Mouse (Mus musculus): Measurements from ENCODE around the gene Ocel1. TPM values are rescaled to one million over a fixed set of nuclear protein-coding genes. Genes with fewer than 3 reads are reported as not detected.

Gene Ocel1
- polyA plus RNA-seq, 1 experiment from 2014 or later: 7.1 TPM

DNA sequence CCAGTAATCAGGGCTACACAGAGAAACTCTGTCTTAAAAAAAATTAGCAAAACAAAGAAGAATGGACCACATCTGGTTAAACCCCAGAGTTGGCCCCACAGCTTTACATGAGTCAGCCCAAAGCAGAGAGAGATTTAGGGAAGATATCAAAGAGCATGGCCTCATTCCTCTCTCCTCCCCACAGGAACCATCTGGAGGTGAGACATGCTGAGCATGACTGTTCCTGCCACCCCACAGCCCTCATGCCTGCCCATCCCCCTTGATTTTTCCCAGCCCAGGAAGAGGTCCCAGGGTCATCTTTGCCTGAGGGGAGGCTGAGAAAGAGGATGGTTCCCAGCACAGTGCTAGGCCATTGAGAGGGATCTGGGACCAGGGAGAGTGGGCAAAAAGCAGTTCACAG lies 2.7 kb upstream of the Ocel1 start:
- peaks cover 11% of the 10 kb centered on the region for H3K36me3 ChIP-seq
- ATAC-seq (ENCODE audit: insufficient number of reproducible peaks, low FRiP score, low TSS enrichment, low read depth): no peak
- peak overlapping the region; percentile 87; the same call in 1 of the 2 replicates for H3K4me2 ChIP-seq (replicated peaks)
- no peaks in the 10 kb centered on the region for H3K27me3 ChIP-seq
- H3K9ac ChIP-seq: no peak overlapping the region
- H3K27ac ChIP-seq (replicated peaks): no peak overlapping the region
- H3K4me1 ChIP-seq: peaks cover 25% of the 10 kb centered on the region
- H3K9me3 ChIP-seq (replicated peaks): no peaks in the 10 kb centered on the region
- peak overlapping the region; percentile 79 for H3K4me3 ChIP-seq (replicated peaks)

DNA sequence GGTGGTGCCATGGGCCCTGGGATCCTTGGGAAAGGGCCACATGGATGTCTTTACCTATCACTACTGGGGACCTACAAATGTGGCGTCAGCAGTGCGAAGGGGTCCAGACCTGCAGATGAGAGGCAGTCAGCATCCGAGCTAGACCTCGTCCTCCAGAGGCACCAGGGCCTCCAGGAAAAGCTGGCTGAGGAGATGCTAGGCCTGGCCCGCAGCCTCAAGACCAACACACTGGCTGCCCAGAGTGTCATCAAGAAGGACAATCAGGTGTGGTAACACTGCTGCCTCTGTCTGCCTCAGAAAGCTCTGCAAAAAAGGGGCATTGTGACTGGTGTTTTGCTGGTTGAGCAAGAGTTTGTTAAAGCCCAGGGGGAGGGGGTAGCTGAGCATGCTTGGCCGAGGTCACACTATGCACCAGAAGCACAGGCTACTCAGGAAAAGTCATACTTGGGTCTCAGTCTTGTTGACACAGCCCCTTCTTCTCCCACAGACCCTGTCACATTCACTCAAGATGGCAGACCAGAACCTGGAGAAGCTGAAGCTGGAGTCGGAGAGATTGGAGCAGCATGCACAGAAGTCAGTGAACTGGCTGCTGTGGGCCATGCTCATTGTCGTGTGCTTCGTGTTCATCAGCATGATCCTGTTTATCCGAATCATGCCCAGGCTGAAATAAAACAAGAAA lies 1.9 kb upstream of the Ocel1 start:
- Histone ChIP-seq H3K4me3 (replicated peaks) (no peak overlapping the region), H3K4me2 (replicated peaks) (no peak overlapping the region), H3K9ac (no peak overlapping the region), H3K4me1 (peaks cover 25% of the 10 kb centered on the region), H3K27me3 (no peaks in the 10 kb centered on the region), H3K27ac (replicated peaks) (no peak overlapping the region), H3K9me3 (replicated peaks) (no peaks in the 10 kb centered on the region), H3K36me3 (peaks cover 19% of the 10 kb centered on the region)
- no peak for ATAC-seq (ENCODE audit: insufficient number of reproducible peaks, low FRiP score, low TSS enrichment, low read depth)
- 87% methylated on average over 10 of the region's 10 CpGs for WGBS

DNA sequence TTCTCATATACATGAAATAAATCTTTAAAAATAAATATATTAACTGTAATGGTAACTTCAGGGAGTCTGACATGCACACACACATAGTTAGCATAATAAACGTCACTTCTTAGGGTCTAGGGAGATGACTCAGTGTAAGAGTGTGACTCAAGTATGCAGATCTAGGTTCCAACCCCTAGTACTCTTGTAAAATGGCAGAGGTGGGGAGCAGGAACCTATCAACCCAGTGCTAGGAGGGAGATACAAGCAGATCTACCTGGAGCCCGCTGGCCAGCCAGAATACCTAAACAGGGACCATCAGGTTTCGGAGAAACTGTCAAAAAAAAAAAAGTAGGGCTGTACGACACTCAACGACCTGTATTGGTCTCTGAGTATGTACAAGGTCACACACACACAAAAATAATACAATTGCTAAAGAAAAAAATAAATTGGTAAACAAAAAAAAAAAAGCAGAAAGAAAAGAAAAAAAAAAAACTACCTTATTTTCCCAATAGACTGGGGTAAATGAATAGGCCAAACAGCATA lies 325 bp upstream of the Ocel1 start:
- Histone ChIP-seq H3K4me3 (replicated peaks) (peak overlapping the region; percentile 90), H3K4me1 (peaks cover 32% of the 10 kb centered on the region), H3K4me2 (replicated peaks) (peak overlapping the region; percentile 53), H3K27ac (replicated peaks) (0 out of 2 replicates have a peak overlapping the region, but pooled peaks have one; percentile 92), H3K9ac (0 out of 2 replicates have a peak overlapping the region, but pooled peaks have one; percentile 9), H3K9me3 (replicated peaks) (no peaks in the 10 kb centered on the region), H3K27me3 (no peaks in the 10 kb centered on the region), H3K36me3 (peaks cover 28% of the 10 kb centered on the region)
- 19% methylated on average over 5 of the region's 5 CpGs for WGBS
- no peak for ATAC-seq (ENCODE audit: insufficient number of reproducible peaks, low FRiP score, low TSS enrichment, low read depth)

DNA sequence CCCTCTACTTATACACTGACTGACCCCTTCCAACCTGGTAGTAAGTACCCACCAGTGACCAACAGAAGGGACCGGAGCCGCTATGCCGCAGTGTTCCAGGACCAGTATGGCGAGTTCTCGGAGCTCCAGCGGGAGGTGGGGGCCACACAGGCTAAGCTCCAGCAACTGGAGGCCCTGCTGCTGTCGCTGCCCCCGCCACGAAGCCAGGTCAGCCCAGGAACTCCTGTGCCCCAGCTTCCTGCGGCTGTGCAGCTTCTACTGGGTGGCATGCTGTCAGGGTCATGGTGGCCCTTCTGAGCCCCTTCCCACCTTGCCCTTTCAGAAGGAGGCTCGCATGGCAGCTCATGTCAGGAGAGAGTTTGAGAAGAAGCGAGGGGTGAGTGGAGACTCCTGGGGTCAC lies 1.3 kb downstream of the Ocel1 start:
- Histone ChIP-seq H3K36me3 (peaks cover 28% of the 10 kb centered on the region), H3K4me1 (peaks cover 40% of the 10 kb centered on the region)

DNA sequence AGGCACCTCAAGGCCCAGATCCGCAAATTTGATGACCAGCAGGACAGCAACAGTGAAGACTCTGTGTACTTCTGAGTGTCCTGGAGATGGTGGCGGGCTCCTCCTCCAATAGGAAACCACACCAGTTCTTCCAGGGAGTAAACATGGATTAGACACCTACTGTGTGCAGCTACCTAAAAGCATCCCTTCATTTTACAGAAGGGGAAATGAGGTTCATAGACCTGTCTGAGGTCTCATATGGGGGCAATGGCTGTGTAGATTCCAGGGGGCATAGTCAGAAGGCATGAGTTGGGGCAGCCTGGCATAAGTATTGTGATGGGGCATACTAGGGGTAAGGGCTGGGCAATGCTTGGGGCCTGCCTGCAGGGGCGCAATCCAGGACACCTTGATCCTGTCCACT lies 1.9 kb downstream of the Ocel1 start:
- Histone ChIP-seq H3K36me3 (peaks cover 32% of the 10 kb centered on the region), H3K9me3 (replicated peaks) (no peaks in the 10 kb centered on the region), H3K27me3 (no peaks in the 10 kb centered on the region), H3K4me1 (peaks cover 35% of the 10 kb centered on the region), H3K4me2 (replicated peaks) (no peak overlapping the region), H3K4me3 (replicated peaks) (no peak overlapping the region), H3K27ac (replicated peaks) (no peak overlapping the region), H3K9ac (no peak overlapping the region)
- 88% methylated on average over 3 of the region's 3 CpGs for WGBS
- no peak for ATAC-seq (ENCODE audit: insufficient number of reproducible peaks, low FRiP score, low TSS enrichment, low read depth)

More for the DNA sequence above, 1.3 kb downstream of the Ocel1 start:
- 85% methylated on average over 12 of the region's 12 CpGs for WGBS
- no peak overlapping the region for H3K4me2 ChIP-seq (replicated peaks)
- H3K9ac ChIP-seq: no peak overlapping the region
- no peak for ATAC-seq (ENCODE audit: insufficient number of reproducible peaks, low FRiP score, low TSS enrichment, low read depth)
- no peak overlapping the region for H3K4me3 ChIP-seq (replicated peaks)
- no peaks in the 10 kb centered on the region for H3K27me3 ChIP-seq
- H3K27ac ChIP-seq (replicated peaks): no peak overlapping the region
- no peaks in the 10 kb centered on the region for H3K9me3 ChIP-seq (replicated peaks)

DNA sequence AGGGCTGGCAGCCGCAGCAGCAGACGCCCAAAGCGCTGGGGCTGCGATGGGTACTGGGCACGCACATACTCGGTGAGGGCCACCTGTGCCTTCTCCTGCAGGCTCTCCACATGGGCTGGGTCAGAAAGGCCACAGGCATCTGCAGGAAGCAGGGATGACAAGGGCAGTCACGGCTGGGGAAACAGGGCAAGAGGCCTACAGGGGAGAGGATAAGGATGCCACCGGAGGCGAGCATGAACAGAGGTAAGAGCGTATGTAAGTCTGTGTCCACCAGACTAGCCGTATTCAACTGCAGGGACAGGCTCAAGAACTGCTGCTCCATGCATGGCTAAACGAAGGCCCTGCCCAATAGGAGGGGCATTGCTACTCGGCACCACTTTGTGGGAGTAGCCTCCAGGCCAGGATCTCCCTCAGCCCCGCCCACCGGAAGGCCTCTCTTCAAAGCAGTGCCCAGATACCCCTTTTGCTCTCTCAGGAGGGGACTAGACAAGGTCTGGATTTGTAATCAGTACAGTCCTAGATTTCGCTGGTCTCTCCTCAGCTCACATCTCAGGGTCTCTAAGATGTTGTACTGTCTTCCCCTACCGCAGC lies 3.6 kb downstream of the Ocel1 start:
- no peaks in the 10 kb centered on the region for H3K27me3 ChIP-seq
- peaks cover 40% of the 10 kb centered on the region for H3K4me1 ChIP-seq
- 76% methylated on average over 17 of the region's 17 CpGs for WGBS
- no peak for ATAC-seq (ENCODE audit: insufficient number of reproducible peaks, low FRiP score, low TSS enrichment, low read depth)
- H3K4me3 ChIP-seq (replicated peaks): no peak overlapping the region
- H3K9ac ChIP-seq: no peak overlapping the region
- H3K9me3 ChIP-seq (replicated peaks): no peaks in the 10 kb centered on the region
- H3K4me2 ChIP-seq (replicated peaks): no peak overlapping the region
- no peak overlapping the region for H3K27ac ChIP-seq (replicated peaks)
- peaks cover 34% of the 10 kb centered on the region for H3K36me3 ChIP-seq

DNA sequence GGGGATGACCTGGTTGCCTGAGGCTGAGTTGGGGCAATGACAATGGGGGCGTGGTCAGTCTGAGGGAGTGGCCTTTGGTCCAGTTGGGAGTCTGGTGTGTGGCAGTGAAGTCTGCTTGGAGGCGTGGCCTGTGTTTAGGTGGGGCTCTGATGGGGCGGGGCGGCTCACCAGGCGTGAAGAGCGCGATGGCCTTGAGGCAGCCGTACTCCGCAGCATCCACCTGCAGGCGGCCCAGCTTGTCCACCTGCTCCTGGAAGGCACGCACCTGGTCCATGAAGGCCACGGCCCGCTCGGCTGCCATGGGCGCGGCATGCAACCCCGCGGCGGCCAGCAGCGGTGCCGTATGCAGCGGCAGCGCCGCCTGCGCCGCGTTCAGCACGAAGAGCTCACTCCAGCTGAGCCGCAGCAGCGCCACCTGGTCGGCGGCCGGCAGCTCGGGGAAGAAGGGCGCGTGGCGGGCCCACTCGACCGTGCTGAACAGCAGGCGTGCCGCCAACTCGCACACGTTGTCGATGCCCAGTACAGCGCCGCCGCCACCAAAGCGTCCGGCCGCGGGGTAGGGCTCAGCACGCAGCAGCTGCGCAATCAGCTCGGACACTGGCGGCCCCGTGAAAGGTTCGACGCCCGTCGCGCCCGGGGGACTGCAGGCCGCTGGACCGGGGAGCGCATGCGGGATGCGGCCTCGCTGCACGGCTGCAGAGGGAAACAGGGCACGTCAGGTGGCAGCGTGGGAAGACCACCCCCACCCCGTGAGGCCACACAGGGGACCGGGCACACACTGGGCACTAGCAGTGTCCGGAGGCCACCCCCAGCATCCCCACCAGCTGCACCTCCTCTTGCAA lies 4.7 kb downstream of the Ocel1 start:
- no peak overlapping the region for H3K27ac ChIP-seq (replicated peaks)
- peaks cover 48% of the 10 kb centered on the region for H3K4me1 ChIP-seq

DNA sequence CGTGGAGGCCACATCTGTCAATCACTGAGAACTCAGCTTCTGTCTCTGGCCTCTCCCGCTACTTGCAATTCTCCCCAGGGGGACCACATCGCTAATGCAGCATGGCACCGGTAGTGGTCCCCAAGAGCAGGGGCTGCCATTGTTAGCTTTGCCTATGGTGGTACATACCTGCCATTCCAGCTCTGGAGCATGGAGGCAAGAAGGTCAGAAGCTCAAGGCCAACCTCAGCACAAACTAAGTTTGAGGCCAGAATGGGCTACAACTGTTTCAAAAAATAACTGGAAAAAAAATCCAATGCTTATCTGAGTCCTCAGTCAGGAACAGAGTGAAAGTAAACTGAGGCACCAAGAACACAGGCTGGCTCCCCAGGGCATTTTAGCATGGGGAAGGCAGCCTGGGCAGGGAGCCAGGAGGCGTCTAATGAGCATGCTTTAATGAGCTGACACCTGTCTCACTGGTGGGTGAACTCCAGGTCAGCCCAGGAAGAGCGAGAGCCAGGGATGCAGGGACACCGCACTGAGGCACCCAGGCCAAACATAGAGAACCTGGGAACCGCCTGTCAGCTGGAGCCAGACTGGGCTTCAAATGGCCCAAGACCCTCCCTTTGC lies 5.4 kb downstream of the Ocel1 start:
- no peak for ATAC-seq (ENCODE audit: insufficient number of reproducible peaks, low FRiP score, low TSS enrichment, low read depth)
- peak overlapping the region; percentile 21 for H3K9ac ChIP-seq
- peaks cover 31% of the 10 kb centered on the region for H3K36me3 ChIP-seq
- H3K27ac ChIP-seq (replicated peaks): no peak overlapping the region
- peak overlapping the region; percentile 33 for H3K4me3 ChIP-seq (replicated peaks)
- H3K27me3 ChIP-seq: no peaks in the 10 kb centered on the region
- H3K9me3 ChIP-seq (replicated peaks): no peaks in the 10 kb centered on the region
- 39% methylated on average over 8 of the region's 8 CpGs for WGBS
- H3K4me1 ChIP-seq: peaks cover 51% of the 10 kb centered on the region
- H3K4me2 ChIP-seq (replicated peaks): peak overlapping the region; percentile 63

More for the DNA sequence above, 4.7 kb downstream of the Ocel1 start:
- Histone ChIP-seq H3K9me3 (replicated peaks) (no peaks in the 10 kb centered on the region), H3K9ac (peak overlapping the region; percentile 21), H3K36me3 (peaks cover 31% of the 10 kb centered on the region), H3K4me3 (replicated peaks) (peak overlapping the region; percentile 33), H3K27me3 (no peaks in the 10 kb centered on the region), H3K4me2 (replicated peaks) (peak overlapping the region; percentile 63)
- ATAC-seq (ENCODE audit: insufficient number of reproducible peaks, low FRiP score, low TSS enrichment, low read depth): 0 out of 2 replicates have a peak, but pooled peaks have one; percentile 9
- 8% methylated on average over 74 of the region's 74 CpGs for WGBS

DNA sequence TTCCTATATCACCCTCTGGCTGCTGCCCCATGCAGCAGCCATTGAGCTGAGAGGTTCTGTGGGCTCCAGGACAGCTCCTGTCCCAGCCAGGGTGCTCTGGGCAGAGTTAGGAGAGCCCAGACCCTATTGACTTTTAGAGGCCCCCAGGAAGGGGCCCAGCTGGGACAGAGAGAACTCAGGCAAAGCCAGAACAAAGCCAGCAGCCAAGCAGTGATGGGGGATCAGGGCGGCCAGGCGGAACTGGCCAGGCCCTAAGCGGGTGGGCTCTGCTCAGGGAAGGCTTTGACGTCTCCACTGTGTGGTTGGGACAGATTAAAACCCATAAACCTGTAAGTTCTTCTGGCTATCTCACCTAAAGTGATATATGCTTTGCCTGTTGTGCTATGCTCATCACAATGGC lies 7.9 kb downstream of the Ocel1 start:
- Histone ChIP-seq H3K9me3 (replicated peaks) (no peaks in the 10 kb centered on the region), H3K9ac (no peak overlapping the region), H3K36me3 (peaks cover 16% of the 10 kb centered on the region), H3K4me2 (replicated peaks) (peak overlapping the region; percentile 98), H3K27ac (replicated peaks) (no peak overlapping the region), H3K27me3 (no peaks in the 10 kb centered on the region), H3K4me1 (peaks cover 68% of the 10 kb centered on the region), H3K4me3 (replicated peaks) (no peak overlapping the region; the same call in 1 of the 2 replicates)
- WGBS: 59% methylated on average over 4 of the region's 4 CpGs
- ATAC-seq (ENCODE audit: insufficient number of reproducible peaks, low FRiP score, low TSS enrichment, low read depth): no peak

DNA sequence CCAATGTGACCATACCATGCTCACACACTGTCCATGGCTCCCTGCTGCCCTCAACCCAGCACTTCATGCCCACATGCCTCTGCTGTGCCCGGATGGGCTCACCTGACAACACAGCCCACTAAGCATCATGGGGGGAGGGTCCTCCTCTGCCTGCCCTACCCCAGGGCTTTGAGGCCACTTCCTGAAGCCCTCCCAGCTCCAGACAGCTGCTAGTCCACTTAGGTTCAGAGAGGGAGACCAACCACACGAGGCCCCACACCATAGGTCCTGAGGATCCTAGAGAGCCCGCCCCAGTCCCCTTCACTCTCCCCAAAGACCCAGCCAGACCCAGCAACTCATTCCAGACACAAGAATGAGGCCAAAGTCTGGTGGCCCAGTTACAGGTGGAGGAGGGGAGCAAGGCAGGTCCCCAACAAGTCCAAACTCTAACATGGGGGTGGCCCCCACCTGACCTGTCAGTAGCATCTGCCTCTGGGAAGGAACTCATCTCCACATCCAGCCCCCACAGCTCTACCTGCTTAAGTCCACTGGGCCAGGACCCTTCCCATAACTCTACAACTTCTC lies 8.5 kb downstream of the Ocel1 start:
- Histone ChIP-seq H3K27ac (replicated peaks) (no peak overlapping the region), H3K4me3 (replicated peaks) (peak overlapping the region; percentile 82), H3K4me1 (peaks cover 68% of the 10 kb centered on the region), H3K9ac (no peak overlapping the region), H3K9me3 (replicated peaks) (no peaks in the 10 kb centered on the region), H3K27me3 (no peaks in the 10 kb centered on the region), H3K4me2 (replicated peaks) (peak overlapping the region; percentile 98), H3K36me3 (peaks cover 10% of the 10 kb centered on the region)
- 58% methylated on average over 3 of the region's 3 CpGs for WGBS
- ATAC-seq (ENCODE audit: insufficient number of reproducible peaks, low FRiP score, low TSS enrichment, low read depth): no peak

Measured in embryonic facial prominence, embryonic 15.5 days (tissue).